Mouse (Mus musculus) heart, adult 18-20 months (tissue): ENCODE measurements around the gene Cacna1g. TPM values are rescaled to one million over a fixed set of nuclear protein-coding genes. Genes with fewer than 3 reads are reported as not detected.
A peak's percentile ranks its signal among the peaks of the same experiment; 100 is the strongest.

Experiments
- DNase-seq, 2 experiments: peaks; one replicate each; pipeline ENCODE4 v3.0.0; 2021 to 2022; ENCODE audit warnings: mixed read lengths in 1 of 2
- long read RNA-seq, 2 experiments: library from polyadenylated mRNA; stranded (forward); transcript quantifications; one replicate each; pipeline ENCODE4 v2.0.0; 2021
- total RNA-seq, 2 experiments: library from RNA; stranded (reverse); gene quantifications; 2 replicates each; pipeline ENCODE4 v1.2.3; 2021

The Cacna1g gene
- 10 to 100 TPM in 1 of 2 experiments, 1 to 10 TPM in 1; 8.7 to 10.1 TPM for total RNA-seq
- long read RNA-seq, experiment 1, partial matches to known transcripts: 1 of 2 reads
- long read RNA-seq, experiment 1, other reads (novel, unspliced or antisense): 1 of 2 reads
- long read RNA-seq, experiment 2, partial matches to known transcripts: 2 of 5 reads
- long read RNA-seq, experiment 2, other reads (novel, unspliced or antisense): 3 of 5 reads

- peak; percentile 91 to 92 for DNase-seq
These were observed at the start of gene Cacna1g for GRCm38 (mm10) chr11:94473707-94474543. Gene Cacna1g (minus strand): TSS chr11:94474198.

GRCm38 (mm10) chr11:94521219-94521843 is 47.3 kb upstream of the Cacna1g start, which contains the start of gene Mycbpap:
Gene Mycbpap (minus strand): TSS chr11:94521742.
- DNase-seq: peak; percentile 62 to 75

- no peak for DNase-seq
These were observed 39.5 kb upstream of the Cacna1g start for GRCm38 (mm10) chr11:94513452-94513851.

GRCm38 (mm10) chr11:94508976-94509375 is 35.0 kb upstream of the Cacna1g start:
- DNase-seq: no peak

- DNase-seq: no peak
These were observed 27.5 kb upstream of the Cacna1g start for GRCm38 (mm10) chr11:94501482-94501881.

- no peak for DNase-seq
These were observed 26.4 kb upstream of the Cacna1g start for GRCm38 (mm10) chr11:94500362-94500761.

GRCm38 (mm10) chr11:94499661-94500152 is 25.7 kb upstream of the Cacna1g start, which contains the start of gene Epn3:
Gene Epn3 (minus strand): TSS chr11:94499974.
- no peak for DNase-seq

- no peak for DNase-seq
These were observed 25.0 kb upstream of the Cacna1g start for GRCm38 (mm10) chr11:94499035-94499434.

- DNase-seq: peak; percentile 45 to 62
These were observed 24.3 kb upstream of the Cacna1g start for GRCm38 (mm10) chr11:94498093-94498996.

- peak; percentile 30 to 47 for DNase-seq
These were observed 21.4 kb upstream of the Cacna1g start for GRCm38 (mm10) chr11:94495415-94495814.

- no peak for DNase-seq
These were observed 17.7 kb upstream of the Cacna1g start for GRCm38 (mm10) chr11:94491749-94492099.

GRCm38 (mm10) chr11:94491035-94491748 is 17.2 kb upstream of the Cacna1g start:
- no peak for DNase-seq

GRCm38 (mm10) chr11:94489745-94490144 is 15.7 kb upstream of the Cacna1g start:
- no peak for DNase-seq

- no peak for DNase-seq
These were observed 15.0 kb upstream of the Cacna1g start for GRCm38 (mm10) chr11:94488767-94489533.

GRCm38 (mm10) chr11:94486001-94486400 is 12.0 kb upstream of the Cacna1g start, which contains the start of gene Spata20:
Gene Spata20 (minus strand): TSS chr11:94486179.
- DNase-seq: peak; percentile 73 to 91

- DNase-seq: no peak
These were observed 11.2 kb upstream of the Cacna1g start for GRCm38 (mm10) chr11:94485223-94485622.

- no peak for DNase-seq
These were observed 10.6 kb upstream of the Cacna1g start for GRCm38 (mm10) chr11:94484636-94485035.

GRCm38 (mm10) chr11:94483921-94484320 is 9.9 kb upstream of the Cacna1g start:
- no peak for DNase-seq

- DNase-seq: no peak
These were observed 9.4 kb upstream of the Cacna1g start for GRCm38 (mm10) chr11:94483436-94483835.

GRCm38 (mm10) chr11:94482738-94483137 is 8.7 kb upstream of the Cacna1g start:
- DNase-seq: no peak
